Mouse (Mus musculus) gastrocnemius, adult 18-20 months (tissue): ENCODE data around the gene Fgfr2. TPM values are rescaled to one million over a fixed set of nuclear protein-coding genes. Genes with fewer than 3 reads are reported as not detected.
"Not testable (repeated sequence)": the region's sequence is repeated elsewhere in the genome, so short reads cannot be mapped to it uniquely, and the experiment has no call there.

Experiments used
- DNase-seq: peaks from one replicate; pipeline ENCODE4 v3.0.0; 2021; ENCODE audit warnings: low spot score
- total RNA-seq, 2 experiments: library from RNA; stranded (reverse); gene quantifications; 2 replicates each; pipeline ENCODE4 v1.2.3; 2021

Gene Fgfr2
- total RNA-seq, 2 experiments from 2014 or later: 0.43 to 0.88 TPM

DNA sequence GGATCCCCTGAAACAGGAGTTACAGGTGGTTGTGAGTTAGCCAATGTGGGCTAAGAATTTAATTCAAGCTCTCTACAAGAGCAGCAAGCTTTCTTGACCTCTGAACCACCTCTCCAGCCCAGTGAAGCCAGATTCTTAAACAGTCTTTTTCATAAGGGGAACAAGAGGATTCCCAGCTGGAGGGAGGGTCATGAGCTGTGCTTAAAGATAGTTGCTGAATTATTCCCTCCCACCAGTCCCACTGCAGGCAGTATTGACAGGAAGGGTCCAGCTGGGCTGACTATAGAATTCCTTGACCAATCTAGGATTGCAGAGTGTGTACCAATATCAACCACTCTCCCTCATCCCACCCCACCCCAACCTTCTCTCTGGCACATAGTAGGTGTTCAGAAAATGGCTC lies 654.8 kb downstream of the Fgfr2 start:
- DNase-seq: no peak

DNA sequence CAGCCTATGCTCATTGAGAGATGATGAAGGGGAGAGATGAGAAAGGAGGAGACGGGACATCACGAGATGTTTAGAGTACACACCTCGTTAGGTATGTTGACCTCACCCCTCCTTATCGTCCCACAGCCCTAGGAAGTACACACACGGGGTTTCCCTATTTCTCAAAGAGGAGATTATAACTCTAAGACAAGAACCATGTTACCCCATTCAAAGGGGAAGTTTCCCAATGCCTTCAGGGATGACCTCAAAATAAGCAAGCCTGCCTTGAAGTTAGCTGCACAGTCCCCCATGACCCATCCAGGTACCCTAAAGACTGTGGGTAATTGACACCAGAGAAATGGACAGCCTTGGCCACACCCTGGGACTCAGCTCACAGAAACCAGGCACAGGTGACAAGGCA lies 657.3 kb downstream of the Fgfr2 start:
- no peak for DNase-seq

DNA sequence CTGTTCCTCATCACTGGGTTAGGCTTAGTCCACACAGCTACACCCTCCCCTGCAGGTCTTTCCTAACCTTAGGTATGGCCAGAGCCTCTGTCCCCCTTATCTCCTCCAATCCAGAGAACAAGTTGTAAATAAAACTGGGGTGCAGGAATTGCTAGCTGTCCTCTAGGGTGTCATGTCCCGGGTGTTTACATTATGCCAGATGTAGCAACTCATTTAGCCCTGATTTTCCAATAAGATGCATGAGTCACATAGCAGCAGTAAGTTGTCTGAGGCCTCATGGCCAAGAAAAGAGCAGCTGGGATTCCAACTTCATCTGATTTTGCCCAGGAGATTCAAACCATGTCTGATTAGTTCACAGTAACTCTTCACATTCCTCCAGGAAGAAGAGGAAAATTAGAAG lies 658.3 kb downstream of the Fgfr2 start:
- DNase-seq: no peak

DNA sequence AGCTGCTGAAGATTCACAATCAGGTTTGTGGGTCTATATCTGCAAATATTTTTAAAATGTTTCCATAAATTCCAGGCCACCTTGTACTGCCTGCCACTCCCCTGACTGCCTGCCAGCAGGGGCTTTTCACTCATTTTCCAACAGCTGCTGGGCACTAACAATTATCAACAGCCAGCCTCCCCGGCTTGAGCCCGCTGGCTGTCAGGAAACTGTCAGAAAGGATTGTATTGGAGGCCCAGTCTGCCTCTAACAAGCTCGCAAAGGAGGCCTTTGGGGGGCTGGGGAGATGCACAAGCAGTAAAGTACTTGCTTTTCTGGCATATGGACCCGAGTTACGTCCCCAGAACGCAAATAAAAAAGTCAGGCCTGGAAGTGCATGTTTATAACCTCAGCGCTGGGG lies 664.7 kb downstream of the Fgfr2 start:
- DNase-seq: no peak

DNA sequence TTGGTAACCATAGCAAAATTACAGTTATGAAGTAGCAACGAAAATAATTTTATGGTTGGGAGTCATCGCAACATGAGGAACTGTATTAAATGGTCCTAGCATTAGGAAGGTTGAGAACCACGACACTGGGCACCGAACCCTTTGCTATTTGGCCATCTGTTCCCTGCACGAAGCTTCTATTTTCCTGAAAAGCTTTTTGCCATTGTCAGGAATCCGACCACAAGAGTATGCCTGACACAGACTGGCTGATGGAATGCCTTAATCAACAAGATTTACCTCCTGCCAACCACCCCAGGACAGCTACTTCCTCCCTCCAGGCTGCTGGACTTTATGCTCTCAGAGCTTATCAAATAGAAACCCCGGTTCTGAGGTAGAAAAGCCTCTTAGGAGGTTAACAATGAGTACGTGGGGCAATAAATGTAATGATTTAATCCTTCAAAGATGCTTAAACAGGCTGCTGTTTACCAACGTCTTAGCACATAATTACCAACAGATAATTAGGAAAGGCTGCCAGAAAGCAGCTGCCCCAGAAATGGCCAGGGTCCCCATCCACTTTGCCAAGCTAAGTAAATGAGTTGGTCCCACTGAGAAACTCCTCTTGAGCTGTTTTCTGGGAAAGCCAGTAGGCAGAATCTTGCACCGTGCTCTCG lies 668.0 kb downstream of the Fgfr2 start:
- no peak for DNase-seq

DNA sequence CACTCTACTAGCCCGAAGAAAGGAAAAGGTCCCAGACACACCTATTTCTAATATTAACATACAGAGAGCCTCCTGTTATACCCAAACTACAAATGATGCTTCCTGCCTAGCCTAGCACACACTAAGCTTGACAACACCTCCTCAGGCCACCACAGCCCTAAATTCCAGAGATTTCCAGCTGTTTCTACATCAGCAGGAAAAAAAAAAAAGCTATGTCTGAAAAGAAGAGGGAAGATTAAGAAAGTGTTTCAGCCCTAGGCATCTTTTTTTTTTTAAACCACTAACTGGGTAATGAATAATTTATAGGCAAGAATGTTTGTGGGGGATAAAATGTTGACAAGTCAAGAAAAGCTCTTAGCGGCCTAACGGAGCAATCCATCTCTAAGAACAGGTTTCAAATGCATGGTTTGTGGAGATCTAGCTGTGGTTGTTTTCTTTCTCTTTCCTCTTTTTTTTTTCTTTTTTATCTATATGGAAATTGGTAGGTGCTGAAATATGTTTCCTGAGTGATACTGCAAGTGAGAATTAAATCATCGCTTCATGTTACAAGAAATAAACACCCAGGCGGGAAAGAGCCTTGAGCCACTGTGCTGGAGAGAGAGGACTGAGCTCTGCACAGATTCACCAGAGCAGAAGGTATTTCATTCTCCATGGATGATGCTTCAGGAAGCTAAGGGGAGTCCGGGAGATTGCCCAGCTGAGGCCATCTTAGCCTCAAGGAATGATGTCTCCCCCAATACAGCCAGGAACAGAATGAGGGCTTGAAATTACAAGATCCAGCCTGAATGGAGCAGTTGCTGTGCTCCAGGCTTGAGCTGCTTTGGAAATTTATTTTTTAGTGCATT lies 673.0 kb downstream of the Fgfr2 start:
- no peak for DNase-seq

DNA sequence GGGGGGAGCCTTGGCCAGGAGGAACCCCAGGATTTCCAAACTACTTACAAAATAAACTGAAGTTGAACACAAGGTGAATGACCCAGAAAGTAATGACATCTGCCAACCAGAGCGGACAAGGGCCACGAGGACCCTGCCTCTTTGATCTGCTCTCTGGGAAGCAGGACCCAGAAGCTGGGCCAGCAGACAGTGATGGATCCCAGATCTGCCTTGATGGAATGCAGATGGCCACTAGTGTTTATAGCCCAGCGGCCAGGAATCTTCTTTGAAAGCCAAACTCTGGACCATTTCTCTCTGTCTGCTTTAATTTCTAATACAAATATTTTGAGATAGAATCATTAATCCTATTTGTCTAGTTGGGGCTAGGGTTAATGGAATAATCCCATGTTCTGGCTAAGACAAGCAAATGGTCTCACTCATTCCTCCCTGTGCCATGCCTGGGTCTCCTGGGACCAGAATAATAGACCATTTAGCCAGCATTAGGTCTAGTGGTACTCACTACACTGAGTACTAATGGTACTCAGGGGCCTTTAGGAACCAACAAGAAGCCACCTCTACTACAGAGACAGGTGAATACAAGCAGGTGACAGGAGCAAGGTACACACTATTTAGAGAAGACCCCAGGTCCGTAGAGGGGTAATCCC lies 674.5 kb downstream of the Fgfr2 start:
- DNase-seq: no peak

DNA sequence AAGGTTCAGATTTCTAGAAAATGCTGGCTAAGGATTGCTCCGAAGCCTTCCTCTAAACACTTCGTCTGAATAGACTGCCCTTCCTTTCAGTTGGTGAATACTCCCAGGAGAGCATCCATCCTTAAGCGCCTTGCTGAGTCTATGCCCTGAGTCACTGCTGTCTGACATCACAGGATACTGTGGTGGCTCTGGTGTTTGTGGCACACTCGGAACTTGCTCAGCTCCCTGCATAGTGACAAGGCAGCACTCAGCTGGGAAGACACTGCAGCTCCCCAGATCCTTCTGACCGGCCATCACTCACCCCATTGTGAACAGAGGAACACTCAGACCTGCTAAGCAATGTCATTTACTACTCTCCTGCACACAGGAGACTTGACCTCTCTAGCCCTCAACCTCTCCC lies 675.6 kb downstream of the Fgfr2 start:
- no peak for DNase-seq

DNA sequence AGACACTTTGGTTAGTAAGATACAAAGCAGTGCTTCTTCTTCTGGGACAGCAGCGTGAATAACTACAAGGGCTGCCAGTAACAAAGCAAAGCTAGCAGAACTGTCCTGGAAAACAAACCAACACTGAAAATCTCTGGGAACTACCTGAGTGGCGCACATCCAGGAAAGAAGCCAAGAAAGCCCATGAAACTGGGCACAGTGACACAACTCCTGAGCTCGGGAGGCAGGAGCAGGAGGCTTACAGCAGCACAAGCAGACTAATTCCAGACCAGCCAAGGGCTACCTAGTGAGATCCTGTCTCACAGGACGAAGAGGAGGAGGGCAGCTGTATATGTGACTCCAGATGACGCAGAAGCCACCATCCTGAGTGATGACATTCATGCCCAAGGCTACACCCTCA lies 676.3 kb downstream of the Fgfr2 start:
- DNase-seq: no peak

DNA sequence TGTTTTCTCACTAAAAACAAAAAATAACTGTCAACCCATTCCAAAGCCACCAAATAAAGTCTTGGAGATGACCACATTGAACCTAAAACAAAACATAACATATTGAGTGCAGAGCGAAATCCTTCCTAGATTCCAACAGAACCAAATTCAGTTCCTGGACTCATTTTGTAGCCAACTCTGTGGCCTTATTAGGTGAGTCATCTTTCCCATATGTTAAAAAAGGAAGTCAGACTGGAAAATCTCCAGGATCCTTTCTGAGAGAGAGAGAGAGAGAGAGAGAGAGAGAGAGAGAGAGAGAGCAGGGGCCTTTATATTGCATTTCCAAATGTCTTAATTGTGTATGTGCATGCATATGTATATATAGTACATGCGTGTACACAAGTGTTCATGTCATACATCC lies 678.9 kb downstream of the Fgfr2 start:
- DNase-seq: no peak

DNA sequence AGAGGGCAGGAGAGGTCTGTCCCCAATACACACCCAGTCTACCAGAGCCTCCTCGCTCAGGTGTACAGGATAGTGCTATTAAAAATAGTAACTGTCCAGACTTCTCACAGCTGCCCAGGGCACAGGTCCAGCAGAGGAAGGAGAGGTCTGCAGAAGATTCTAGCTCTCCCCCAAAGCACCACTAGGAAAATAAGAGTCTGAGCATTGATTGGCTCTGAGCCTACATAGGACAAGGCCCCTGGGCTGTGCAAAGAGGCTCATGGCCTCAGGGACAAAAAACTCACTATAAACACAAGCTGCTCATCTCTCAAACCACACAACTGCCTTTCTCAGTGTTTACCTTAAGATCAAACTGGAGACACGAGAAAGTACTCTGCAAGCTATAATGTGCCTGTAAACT lies 679.4 kb downstream of the Fgfr2 start:
- no peak for DNase-seq

DNA sequence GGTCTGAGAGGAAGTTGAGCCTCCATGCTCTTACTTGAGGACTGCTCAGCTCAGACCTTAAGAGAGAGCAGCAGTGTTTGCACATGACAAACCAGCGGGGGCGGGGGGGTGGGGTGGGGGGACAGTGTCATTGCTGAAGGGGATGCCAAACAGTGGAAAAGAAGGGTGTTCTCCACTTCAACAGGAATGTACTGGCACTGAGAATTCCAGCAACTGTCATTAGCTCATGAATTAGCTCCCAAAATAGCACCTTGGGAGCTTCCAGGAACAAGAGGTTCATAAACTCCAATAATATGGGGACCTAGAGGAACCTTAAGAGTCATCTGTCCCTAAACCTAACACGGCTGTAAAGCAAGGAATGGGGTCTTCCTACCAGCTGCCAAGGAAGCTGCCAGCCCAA lies 680.0 kb downstream of the Fgfr2 start:
- DNase-seq: peak; percentile 39

DNA sequence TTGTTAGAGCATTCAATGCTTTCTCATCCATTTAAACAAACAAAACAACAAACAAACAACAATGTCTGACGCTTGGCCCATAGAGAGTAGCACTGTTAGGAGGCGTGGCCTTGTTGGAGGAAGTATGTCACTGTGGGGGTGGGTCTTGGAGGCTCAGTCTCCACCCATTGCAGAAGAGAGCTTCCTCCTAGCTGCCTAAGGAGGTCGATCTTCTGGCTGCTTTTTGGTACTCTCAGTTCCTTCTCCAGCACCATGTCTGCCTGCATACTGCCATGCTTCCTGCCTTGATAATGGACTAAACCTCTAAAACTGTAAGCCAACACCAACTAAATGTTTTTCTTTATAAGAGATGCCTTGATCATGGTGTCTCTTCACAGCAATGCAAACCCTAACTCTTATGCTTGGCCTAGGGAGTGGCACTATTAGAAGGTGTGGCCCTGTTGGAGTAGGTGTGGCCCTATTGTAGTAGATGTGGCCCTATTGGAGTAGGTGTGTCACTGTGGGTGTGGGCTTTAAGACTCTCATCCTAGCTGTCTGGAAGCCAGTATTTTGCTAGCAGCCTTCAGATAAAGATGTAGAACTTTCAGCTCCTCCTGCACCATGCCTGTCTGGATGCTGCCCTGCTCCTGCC lies 680.9 kb downstream of the Fgfr2 start:
- DNase-seq: not testable (repeated sequence)

DNA sequence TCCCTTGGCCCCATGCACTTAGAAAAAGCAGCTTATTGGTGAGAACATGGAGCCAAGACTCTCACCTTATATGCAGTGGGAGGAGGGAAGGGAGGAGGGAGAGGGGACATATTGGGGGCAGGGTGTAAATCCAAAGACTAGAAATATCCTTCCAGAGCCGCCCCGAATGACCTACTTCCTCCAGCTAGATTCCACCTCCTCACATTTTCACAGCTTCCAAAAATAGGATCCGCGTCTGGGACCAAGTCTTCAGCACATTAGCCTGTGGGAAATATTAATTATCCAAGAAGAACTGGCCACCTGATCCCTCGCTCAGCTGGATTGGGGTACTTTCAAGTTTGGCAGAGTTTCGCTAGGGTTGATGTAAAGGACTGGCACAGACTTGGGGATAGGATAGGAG lies 683.2 kb downstream of the Fgfr2 start:
- peak; percentile 60 for DNase-seq

DNA sequence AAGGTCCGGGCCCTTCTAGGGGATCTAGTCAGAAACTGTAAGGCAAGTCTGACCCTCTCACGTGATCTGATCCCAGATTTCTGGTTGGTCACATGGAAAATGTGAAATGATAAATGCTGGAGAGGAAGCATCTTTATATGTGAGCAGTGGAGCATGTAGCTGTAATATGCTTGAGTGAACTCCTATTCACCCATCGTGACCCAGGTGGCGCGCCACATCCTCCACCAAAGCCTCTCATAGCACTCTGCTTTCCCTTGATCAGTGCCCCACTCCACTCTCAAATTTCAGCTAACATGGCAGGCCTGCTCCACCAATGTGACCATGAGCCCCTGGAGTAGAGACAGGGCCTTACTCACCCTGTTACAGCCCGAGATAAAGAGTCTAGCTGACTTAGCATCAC lies 685.1 kb downstream of the Fgfr2 start:
- DNase-seq: no peak

DNA sequence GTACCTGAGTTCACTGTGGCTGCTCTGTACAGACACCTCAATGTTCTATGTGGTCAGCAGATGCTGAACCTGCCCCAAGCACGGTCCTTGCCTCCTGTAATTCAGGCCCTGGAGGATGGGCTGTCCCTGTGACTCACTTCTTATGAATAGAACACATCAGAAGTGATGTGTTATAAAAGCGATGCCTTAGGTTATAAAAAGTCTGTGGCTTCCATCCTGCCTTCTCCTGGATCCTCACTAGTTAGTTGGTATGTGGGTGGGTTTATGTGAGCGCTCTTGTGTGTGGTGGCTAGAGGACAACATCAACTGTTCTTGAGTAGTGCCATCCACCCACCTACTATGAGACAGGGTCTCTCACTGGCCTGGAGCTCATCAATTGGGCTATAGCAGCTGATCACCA lies 685.7 kb downstream of the Fgfr2 start:
- no peak for DNase-seq

DNA sequence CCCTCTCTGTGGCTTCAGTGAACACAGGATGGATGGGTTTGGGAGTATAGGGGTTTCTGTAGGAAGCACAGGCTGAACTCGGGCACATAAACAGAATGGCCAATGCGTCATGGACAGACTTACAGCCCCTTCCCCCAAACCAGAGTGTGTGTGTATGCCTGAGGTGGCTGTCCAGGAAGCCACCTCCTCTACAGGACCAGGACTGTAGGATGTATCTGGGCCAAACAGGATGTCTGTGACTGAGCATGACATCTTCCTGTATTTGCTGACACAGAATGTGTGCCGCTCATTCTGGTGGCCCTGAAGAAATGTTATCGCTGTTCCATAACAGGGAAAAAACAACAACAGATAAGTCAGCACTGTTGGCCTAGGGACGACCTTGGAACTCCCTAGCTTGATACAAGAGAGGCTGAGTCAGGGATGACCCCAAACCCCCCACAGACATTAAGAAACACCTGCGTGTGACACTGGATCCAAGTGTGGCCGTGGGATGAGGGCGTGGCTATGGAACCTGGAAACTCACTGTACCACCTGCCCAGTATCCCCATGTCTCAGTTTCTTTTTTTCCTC lies 687.6 kb downstream of the Fgfr2 start:
- DNase-seq: no peak

DNA sequence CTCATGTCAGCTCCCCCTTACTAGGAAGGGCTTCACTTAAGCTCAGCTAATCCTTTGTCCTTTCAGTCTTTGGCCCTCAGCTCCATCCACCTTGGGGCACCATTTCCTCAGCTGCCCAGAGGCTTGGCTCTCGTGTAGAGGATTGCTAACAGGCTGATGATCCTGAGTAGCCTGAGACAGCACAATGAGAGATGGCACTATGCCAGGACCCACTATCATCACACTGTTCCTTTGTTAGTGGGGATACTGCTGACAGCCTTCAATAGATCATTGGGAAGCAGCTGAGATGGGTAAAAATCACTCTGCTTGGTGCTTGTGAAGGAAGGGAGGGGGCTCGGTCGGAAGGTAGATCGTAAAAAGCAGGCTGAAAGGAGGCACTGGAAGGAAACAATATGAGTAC lies 693.8 kb downstream of the Fgfr2 start:
- no peak for DNase-seq

DNA sequence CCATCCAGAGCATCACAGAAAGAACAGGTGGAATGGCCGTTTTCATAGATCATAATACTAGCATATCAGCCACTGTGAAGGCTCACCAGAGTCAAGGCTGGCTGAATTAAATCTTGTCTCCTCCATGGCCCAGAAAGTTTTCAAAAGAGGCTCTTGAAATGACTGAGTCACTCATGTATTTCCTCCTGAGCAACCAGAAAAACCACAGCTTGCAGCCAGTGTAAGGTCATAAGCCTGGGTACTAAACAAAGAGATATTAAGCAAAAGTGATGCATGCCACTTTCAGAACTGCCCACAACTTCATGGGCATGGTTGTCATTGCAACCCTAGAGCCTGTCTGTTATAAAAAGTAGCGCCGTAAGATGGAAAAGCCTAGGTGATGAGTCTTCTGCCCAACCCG lies 694.8 kb downstream of the Fgfr2 start:
- DNase-seq: no peak

DNA sequence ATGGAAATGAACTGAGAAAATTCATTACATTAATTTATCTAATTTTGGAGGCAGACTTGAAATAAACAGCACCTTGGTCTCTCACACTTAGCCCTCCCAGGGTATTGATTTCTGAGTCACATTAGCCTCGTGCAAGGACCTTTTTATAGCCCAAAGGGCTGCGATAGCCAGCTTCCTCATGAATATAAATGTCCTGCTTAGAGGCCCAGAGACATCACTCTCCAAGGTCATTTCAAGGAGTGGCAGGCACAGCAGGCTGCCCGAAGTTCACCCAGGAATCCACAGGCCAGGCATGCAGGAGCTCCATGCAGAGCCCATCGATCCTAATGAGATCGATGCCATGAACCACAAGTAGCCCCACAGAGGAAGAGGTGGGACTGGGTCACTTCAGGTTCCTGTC lies 697.1 kb downstream of the Fgfr2 start:
- no peak for DNase-seq

DNA sequence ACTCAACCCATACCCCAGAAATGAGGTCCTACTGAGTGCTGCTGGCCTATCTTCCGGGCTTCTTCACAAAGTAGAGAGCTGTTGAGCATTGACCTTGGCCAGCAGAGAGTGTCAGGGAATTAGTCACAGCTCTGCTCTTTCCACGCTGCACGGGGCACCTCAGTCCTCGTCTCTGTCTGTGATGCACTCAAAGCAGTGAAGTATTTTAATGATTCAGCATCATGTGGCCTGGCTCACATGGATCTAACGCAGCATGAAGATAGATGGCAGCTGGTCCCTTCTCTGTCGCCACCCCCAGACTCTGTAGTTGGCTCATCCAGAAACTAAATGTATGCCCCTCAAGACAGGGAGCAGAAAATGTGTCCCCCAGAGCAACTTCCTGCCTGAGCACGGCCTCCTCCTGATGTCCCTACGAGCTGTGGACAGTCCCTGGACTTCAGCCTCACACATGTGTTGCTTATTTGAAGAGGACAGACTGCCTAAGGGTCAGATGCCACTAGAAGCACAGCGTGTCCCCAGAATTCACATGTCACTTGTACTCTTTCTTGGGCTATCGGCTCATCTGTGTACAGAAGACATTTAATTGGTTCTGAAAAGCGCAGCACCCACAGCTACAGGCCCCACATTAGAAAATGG lies 697.7 kb downstream of the Fgfr2 start:
- no peak for DNase-seq
